Mouse (Mus musculus): ENCODE measurements around the gene Jade2. TPM values are rescaled to one million over a fixed set of nuclear protein-coding genes. Genes with fewer than 3 reads are reported as not detected.

Jade2 gene
- polyA plus RNA-seq, 1 experiment from 2014 or later, result 0.65 TPM

GRCm38 (mm10) chr11:51831962-51832909 is 25.2 kb downstream of the Jade2 start:
- Histone ChIP-seq H3K4me2 (ENCODE audit: low read length) (no peak overlapping the region), H3K4me1 (ENCODE audit: control insufficient read depth, insufficient read depth, low read length) (peaks cover 4% of the 10 kb centered on the region), H3K4me3 (ENCODE audit: low read depth, low read length) (no peak overlapping the region), H3K27ac (ENCODE audit: low read length) (no peak overlapping the region), H3K9me3 (replicated peaks; ENCODE audit: control insufficient read depth, low read length, poor library complexity, severe bottlenecking) (no peaks in the 10 kb centered on the region), H3K36me3 (ENCODE audit: control insufficient read depth, insufficient read depth, low read length) (0 out of 2 replicates have a peak, but pooled peaks cover 2% of the 10 kb centered on the region), H3K27me3 (ENCODE audit: control insufficient read depth, insufficient read depth, low read depth, low read length) (no peaks in the 10 kb centered on the region), H3K9ac (ENCODE audit: low read depth, low read length) (no peak overlapping the region)
- peak; percentile 72 for ATAC-seq
- 61% methylated on average over 4 of the region's 4 CpGs for WGBS

GRCm38 (mm10) chr11:51824867-51825424 is 32.5 kb downstream of the Jade2 start:
- no peaks in the 10 kb centered on the region for H3K9me3 ChIP-seq (replicated peaks; ENCODE audit: control insufficient read depth, low read length, poor library complexity, severe bottlenecking)
- H3K36me3 ChIP-seq (ENCODE audit: control insufficient read depth, insufficient read depth, low read length), result 0 out of 2 replicates have a peak, but pooled peaks cover 2% of the 10 kb centered on the region
- no peak for ATAC-seq
- 92% methylated on average over 19 of the region's 19 CpGs for WGBS
- no peak overlapping the region for H3K27ac ChIP-seq (ENCODE audit: low read length)
- no peak overlapping the region for H3K4me2 ChIP-seq (ENCODE audit: low read length)
- 0 out of 2 replicates have a peak, but pooled peaks cover 3% of the 10 kb centered on the region for H3K4me1 ChIP-seq (ENCODE audit: control insufficient read depth, insufficient read depth, low read length)
- H3K27me3 ChIP-seq (ENCODE audit: control insufficient read depth, insufficient read depth, low read depth, low read length), result no peaks in the 10 kb centered on the region
- H3K4me3 ChIP-seq (ENCODE audit: low read depth, low read length), result no peak overlapping the region
- H3K9ac ChIP-seq (ENCODE audit: low read depth, low read length), result no peak overlapping the region

- H3K9me3 ChIP-seq (replicated peaks; ENCODE audit: control insufficient read depth, low read length, poor library complexity, severe bottlenecking), result no peaks in the 10 kb centered on the region
- no peak overlapping the region for H3K4me2 ChIP-seq (ENCODE audit: low read length)
- no peaks in the 10 kb centered on the region for H3K27me3 ChIP-seq (ENCODE audit: control insufficient read depth, insufficient read depth, low read depth, low read length)
- WGBS, result 95% methylated on average over 3 of the region's 3 CpGs
- H3K9ac ChIP-seq (ENCODE audit: low read depth, low read length), result no peak overlapping the region
- H3K4me1 ChIP-seq (ENCODE audit: control insufficient read depth, insufficient read depth, low read length), result 0 out of 2 replicates have a peak, but pooled peaks cover 3% of the 10 kb centered on the region
- ATAC-seq, result no peak
- H3K36me3 ChIP-seq (ENCODE audit: control insufficient read depth, insufficient read depth, low read length), result 0 out of 2 replicates have a peak, but pooled peaks cover 2% of the 10 kb centered on the region
- H3K27ac ChIP-seq (ENCODE audit: low read length), result no peak overlapping the region
- H3K4me3 ChIP-seq (ENCODE audit: low read depth, low read length), result no peak overlapping the region
These were observed 33.3 kb downstream of the Jade2 start for GRCm38 (mm10) chr11:51823963-51824753.

DNA sequence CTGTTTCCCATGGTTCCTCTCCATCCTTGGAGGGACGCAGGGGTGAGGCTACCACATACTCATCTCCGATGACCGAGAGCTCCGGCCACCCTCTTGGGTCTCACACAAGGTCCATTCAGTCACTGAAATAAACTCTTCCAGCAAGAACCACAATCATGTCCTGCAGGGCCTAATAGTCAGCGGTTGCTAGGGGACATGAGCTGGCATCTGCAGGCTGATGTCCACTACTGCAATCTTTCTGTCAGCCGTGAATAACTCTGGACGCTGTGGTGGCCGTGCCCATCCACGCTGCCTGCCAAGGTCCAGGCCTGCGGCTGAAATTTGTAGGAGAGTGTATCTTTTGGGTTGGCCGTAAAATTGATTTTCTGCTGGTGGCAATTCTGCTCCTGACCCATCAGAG is 34.2 kb downstream of the Jade2 start:
- no peak overlapping the region for H3K27ac ChIP-seq (ENCODE audit: low read length)
- H3K4me2 ChIP-seq (ENCODE audit: low read length), result no peak overlapping the region
- ATAC-seq, result no peak
- no peak overlapping the region for H3K4me3 ChIP-seq (ENCODE audit: low read depth, low read length)
- 33% methylated on average over 11 of the region's 11 CpGs for WGBS
- H3K9me3 ChIP-seq (replicated peaks; ENCODE audit: control insufficient read depth, low read length, poor library complexity, severe bottlenecking), result no peaks in the 10 kb centered on the region
- H3K4me1 ChIP-seq (ENCODE audit: control insufficient read depth, insufficient read depth, low read length), result 0 out of 2 replicates have a peak, but pooled peaks cover 3% of the 10 kb centered on the region
- no peaks in the 10 kb centered on the region for H3K27me3 ChIP-seq (ENCODE audit: control insufficient read depth, insufficient read depth, low read depth, low read length)
- no peak overlapping the region for H3K9ac ChIP-seq (ENCODE audit: low read depth, low read length)
- 0 out of 2 replicates have a peak, but pooled peaks cover 2% of the 10 kb centered on the region for H3K36me3 ChIP-seq (ENCODE audit: control insufficient read depth, insufficient read depth, low read length)

DNA sequence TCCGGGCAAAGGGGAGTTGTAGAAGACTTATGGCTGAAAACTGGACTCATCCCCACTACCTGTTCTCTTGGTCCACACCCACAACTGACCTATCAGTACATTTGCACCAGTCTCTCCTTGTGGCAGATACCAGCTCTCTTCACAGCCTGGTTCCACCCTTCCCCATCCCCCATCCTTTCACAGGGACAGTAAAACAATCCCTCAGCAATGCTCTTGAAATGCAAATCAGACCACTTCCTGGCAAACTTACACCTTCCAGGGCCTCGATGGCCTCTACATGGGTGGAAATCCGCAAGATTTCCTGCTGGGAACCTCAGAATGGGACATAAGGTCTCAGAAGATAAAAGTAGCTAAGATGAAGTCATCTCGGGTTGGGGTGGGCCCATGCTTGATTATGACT is 34.7 kb downstream of the Jade2 start:
- ATAC-seq, result no peak
- Histone ChIP-seq H3K9ac (ENCODE audit: low read depth, low read length) (no peak overlapping the region), H3K4me2 (ENCODE audit: low read length) (no peak overlapping the region), H3K36me3 (ENCODE audit: control insufficient read depth, insufficient read depth, low read length) (no peaks in the 10 kb centered on the region), H3K9me3 (replicated peaks; ENCODE audit: control insufficient read depth, low read length, poor library complexity, severe bottlenecking) (no peaks in the 10 kb centered on the region), H3K4me3 (ENCODE audit: low read depth, low read length) (no peak overlapping the region), H3K27ac (ENCODE audit: low read length) (no peak overlapping the region), H3K4me1 (ENCODE audit: control insufficient read depth, insufficient read depth, low read length) (0 out of 2 replicates have a peak, but pooled peaks cover 3% of the 10 kb centered on the region), H3K27me3 (ENCODE audit: control insufficient read depth, insufficient read depth, low read depth, low read length) (no peaks in the 10 kb centered on the region)
- 24% methylated on average over 4 of the region's 4 CpGs for whole genome bisulfite sequencing

- Histone ChIP-seq H3K9me3 (replicated peaks; ENCODE audit: control insufficient read depth, low read length, poor library complexity, severe bottlenecking) (no peaks in the 10 kb centered on the region), H3K27ac (ENCODE audit: low read length) (no peak overlapping the region), H3K9ac (ENCODE audit: low read depth, low read length) (no peak overlapping the region), H3K36me3 (ENCODE audit: control insufficient read depth, insufficient read depth, low read length) (no peaks in the 10 kb centered on the region), H3K4me2 (ENCODE audit: low read length) (no peak overlapping the region), H3K4me3 (ENCODE audit: low read depth, low read length) (no peak overlapping the region), H3K4me1 (ENCODE audit: control insufficient read depth, insufficient read depth, low read length) (0 out of 2 replicates have a peak, but pooled peaks cover 3% of the 10 kb centered on the region), H3K27me3 (ENCODE audit: control insufficient read depth, insufficient read depth, low read depth, low read length) (no peaks in the 10 kb centered on the region)
- no peak for ATAC-seq
- 41% methylated on average over 11 of the region's 11 CpGs for WGBS
These were observed 36.6 kb downstream of the Jade2 start for GRCm38 (mm10) chr11:51820861-51821260.

DNA sequence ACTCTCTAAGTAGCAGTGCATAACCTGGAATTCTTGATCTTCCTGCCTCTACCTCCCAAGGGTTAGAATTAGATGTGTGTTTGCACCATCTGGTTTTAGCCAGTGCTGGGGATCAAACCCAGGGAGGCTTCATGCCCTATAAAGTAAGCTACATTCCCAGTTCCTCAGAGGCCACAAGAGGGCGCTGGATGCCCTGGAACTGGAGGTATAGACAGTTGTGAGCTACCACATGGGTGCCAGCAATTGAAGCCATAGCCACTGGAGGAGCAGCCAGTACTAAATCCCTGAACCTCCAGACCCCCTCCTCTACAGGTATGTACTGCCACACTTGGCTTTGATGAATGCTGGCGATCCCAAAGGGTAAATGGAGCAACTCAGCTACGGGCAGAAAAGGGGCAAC is 37.5 kb downstream of the Jade2 start:
- Histone ChIP-seq H3K4me2 (ENCODE audit: low read length) (no peak overlapping the region), H3K9me3 (replicated peaks; ENCODE audit: control insufficient read depth, low read length, poor library complexity, severe bottlenecking) (no peaks in the 10 kb centered on the region), H3K36me3 (ENCODE audit: control insufficient read depth, insufficient read depth, low read length) (no peaks in the 10 kb centered on the region), H3K9ac (ENCODE audit: low read depth, low read length) (no peak overlapping the region), H3K4me3 (ENCODE audit: low read depth, low read length) (no peak overlapping the region), H3K4me1 (ENCODE audit: control insufficient read depth, insufficient read depth, low read length) (0 out of 2 replicates have a peak, but pooled peaks cover 3% of the 10 kb centered on the region), H3K27ac (ENCODE audit: low read length) (no peak overlapping the region), H3K27me3 (ENCODE audit: control insufficient read depth, insufficient read depth, low read depth, low read length) (no peaks in the 10 kb centered on the region)
- 71% methylated on average over 3 of the region's 3 CpGs for WGBS
- ATAC-seq, result no peak

GRCm38 (mm10) chr11:51818837-51819236 is 38.6 kb downstream of the Jade2 start:
- Histone ChIP-seq H3K4me1 (ENCODE audit: control insufficient read depth, insufficient read depth, low read length) (0 out of 2 replicates have a peak, but pooled peaks cover 3% of the 10 kb centered on the region), H3K4me2 (ENCODE audit: low read length) (no peak overlapping the region), H3K27ac (ENCODE audit: low read length) (no peak overlapping the region), H3K9me3 (replicated peaks; ENCODE audit: control insufficient read depth, low read length, poor library complexity, severe bottlenecking) (no peaks in the 10 kb centered on the region), H3K36me3 (ENCODE audit: control insufficient read depth, insufficient read depth, low read length) (no peaks in the 10 kb centered on the region), H3K4me3 (ENCODE audit: low read depth, low read length) (no peak overlapping the region), H3K9ac (ENCODE audit: low read depth, low read length) (no peak overlapping the region), H3K27me3 (ENCODE audit: control insufficient read depth, insufficient read depth, low read depth, low read length) (no peaks in the 10 kb centered on the region)
- ATAC-seq, result no peak
- WGBS, result 75% methylated on average over 4 of the region's 4 CpGs
